Mouse (Mus musculus): ENCODE data around the gene Pkd1. TPM values are rescaled to one million over a fixed set of nuclear protein-coding genes. Genes with fewer than 3 reads are reported as not detected.

The Pkd1 gene
- polyA plus RNA-seq, 1 experiment, result 146 TPM

DNA sequence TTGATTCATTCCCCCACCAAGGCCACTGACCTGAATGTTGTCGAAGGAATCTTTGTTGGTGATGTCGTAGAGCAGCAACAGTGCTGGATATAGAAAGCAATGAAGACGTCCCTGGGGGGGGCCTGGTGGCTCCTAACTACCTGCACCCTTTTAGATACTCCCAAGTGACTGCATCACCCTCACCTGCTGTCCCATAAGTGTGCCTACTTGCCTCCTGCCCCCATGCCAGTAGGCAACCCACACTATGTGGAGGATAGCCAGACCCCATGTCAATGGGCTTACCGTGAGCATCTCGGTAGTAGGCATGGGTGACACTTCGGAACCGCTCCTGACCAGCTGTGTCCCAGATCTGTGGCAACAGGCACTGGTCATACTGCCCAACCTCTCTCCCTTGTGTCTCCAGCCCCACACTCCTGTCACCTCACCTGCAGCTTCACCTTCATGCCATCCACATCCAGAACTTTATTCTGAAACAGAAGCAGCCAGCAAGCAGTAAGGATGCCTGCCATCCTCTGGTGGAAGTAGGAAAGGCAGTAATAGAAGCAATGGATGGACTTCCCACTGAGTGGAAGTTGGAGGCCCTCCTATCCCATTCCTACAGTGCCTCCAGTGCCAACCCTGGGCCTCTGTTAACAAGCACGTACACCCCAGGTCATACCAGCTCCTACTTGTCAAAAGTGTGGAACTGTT lies 19.1 kb upstream of the Pkd1 start:
- no peak for DNase-seq
- H3K4me1 ChIP-seq (ENCODE audit: control insufficient read depth, insufficient read depth, low read length), result peaks cover 13% of the 10 kb centered on the region
- no peak overlapping the region for H3K4me3 ChIP-seq (replicated peaks; ENCODE audit: extremely low read depth, low read depth, low read length)
- 59% methylated on average over 8 of the region's 8 CpGs for WGBS
- TF ChIP-seq CTCF (IDR thresholded peaks at IDR 0.05; ENCODE audit: insufficient read depth, low read length) (no peak), POLR2A (IDR thresholded peaks at IDR 0.05; ENCODE audit: borderline replicate concordance, extremely low read depth, low read depth, low read length) (no peak)

DNA sequence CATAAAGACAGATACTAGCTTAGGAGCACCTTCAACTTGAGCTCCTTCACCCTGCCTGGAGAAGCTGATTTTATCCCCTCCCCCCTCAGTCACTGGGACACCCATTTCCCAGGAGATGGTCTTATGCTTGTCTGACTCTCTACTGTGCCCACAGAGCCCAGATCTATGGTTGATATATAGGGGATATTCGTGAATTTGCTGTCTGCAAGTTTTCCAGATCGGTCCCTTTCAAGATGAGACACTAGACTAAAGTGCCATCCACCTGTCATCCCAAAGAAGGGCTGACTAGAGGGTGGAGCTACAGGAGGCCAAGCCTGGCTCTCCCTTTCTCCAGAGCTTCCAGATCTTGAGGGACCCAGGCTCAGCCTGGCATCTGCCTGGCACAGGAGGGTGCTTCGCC lies 18.6 kb upstream of the Pkd1 start:
- 82% methylated on average over 3 of the region's 3 CpGs for WGBS
- DNase-seq, result no peak
- Histone ChIP-seq H3K4me1 (ENCODE audit: control insufficient read depth, insufficient read depth, low read length) (peaks cover 13% of the 10 kb centered on the region), H3K4me3 (replicated peaks; ENCODE audit: extremely low read depth, low read depth, low read length) (no peak overlapping the region)
- no peak for TF ChIP-seq POLR2A (IDR thresholded peaks at IDR 0.05; ENCODE audit: borderline replicate concordance, extremely low read depth, low read depth, low read length)
- no peak for TF ChIP-seq CTCF (IDR thresholded peaks at IDR 0.05; ENCODE audit: insufficient read depth, low read length)

DNA sequence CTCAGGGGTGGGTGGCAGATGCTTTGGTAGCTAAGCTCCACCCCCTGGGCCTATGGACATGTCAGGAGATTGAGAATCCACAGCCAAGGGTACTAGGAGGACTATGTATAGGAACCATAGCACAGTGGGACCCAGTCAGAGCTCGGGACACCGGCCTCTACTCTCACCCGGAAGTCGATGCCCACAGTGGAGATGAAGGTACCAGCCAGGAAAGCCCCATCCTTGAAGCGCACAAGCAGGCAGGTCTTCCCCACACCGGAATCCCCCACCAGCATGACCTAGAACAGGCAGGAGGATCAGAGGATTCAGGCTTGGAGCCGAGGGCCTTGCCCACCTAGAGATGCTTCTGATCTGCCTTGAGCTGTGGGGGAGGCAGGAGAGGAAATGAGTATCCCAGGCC lies 17.6 kb upstream of the Pkd1 start:
- 84% methylated on average over 7 of the region's 7 CpGs for WGBS
- TF ChIP-seq CTCF (IDR thresholded peaks at IDR 0.05; ENCODE audit: insufficient read depth, low read length) (no peak), POLR2A (IDR thresholded peaks at IDR 0.05; ENCODE audit: borderline replicate concordance, extremely low read depth, low read depth, low read length) (no peak)
- DNase-seq, result no peak
- Histone ChIP-seq H3K4me3 (replicated peaks; ENCODE audit: extremely low read depth, low read depth, low read length) (no peak overlapping the region), H3K4me1 (ENCODE audit: control insufficient read depth, insufficient read depth, low read length) (peaks cover 10% of the 10 kb centered on the region)

DNA sequence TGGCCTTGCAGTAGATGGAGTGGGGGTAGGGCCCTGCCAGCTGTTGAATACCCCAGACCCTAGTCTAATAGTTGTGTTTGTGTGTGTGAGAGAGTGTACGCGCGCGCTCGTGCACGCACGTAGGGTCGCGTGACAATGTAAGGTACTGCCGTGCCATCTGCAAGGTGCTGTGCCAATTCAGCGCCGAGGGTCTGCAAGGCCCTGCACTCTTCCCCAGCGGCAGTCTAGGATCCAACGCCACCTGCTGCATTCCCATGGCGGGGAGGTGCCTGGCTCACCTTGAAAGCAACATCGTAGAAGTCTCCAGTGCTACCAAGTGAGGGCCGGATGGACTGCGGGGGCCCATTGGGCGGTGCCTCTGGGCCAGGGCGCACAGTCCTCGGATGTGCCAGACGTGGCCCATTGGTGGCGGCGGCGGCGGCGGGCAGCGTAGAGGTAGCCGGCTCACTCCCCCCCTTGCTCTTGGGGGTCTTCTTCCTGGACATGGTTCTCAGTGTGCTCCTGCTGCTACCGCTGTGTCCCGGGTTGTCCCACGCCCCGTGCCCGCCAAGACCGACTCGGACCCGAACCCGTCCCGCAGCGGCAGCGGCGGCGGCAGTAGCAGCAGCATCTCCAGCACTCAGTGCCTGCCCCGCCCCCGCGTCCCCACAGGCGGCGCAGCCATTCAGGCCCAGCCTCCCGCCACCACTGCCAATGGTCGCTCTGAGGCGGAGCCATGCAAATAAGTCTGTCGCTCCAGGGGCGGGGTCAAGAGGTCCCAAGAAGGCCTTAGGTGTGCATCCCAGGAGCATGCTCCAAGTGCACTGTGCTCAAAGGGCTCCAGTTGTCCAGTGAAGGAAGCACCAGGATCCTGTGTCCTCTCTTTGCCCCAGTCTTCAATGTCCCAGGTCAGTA lies 16.3 kb upstream of the Pkd1 start:
- TF ChIP-seq POLR2A (IDR thresholded peaks at IDR 0.05; ENCODE audit: borderline replicate concordance, extremely low read depth, low read depth, low read length) (no peak), CTCF (IDR thresholded peaks at IDR 0.05; ENCODE audit: insufficient read depth, low read length) (no peak)
- Histone ChIP-seq H3K4me3 (replicated peaks; ENCODE audit: extremely low read depth, low read depth, low read length) (peak overlapping the region; percentile 31), H3K4me1 (ENCODE audit: control insufficient read depth, insufficient read depth, low read length) (peaks cover 10% of the 10 kb centered on the region)
- WGBS, result 17% methylated on average over 53 of the region's 53 CpGs
- DNase-seq, result peak; percentile 79

DNA sequence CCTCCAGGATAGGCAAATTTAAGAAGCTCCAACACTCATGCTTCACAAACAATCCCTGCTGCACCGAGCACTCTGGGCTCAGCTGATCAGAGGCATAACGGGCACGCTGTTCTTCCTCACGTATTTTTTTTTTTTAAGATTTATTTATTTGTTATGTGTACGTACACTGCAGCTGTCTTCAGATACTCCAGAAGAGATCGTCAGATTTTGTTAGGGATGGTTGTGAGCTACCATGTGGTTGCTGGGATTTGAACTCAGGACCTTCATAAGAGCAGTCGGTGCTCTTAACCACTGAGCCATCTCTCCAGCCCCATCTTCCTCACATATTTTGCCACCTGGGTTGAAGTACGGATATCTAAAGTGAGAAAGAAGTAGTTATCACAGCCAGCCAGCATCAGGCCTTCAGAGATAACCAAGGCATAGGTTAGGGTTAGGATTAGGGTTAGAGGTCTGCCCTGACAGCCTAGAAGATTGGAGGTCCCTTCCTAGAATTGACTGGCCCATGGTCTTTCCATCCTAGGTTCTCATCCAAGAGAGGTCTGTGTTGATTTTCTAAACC lies 15.4 kb upstream of the Pkd1 start, which contains the start of gene Rab26:
Gene Rab26 (minus strand): TSS at position 51 of the 559 bp plus-strand sequence.
- WGBS, result 89% methylated on average over 8 of the region's 8 CpGs
- TF ChIP-seq POLR2A (IDR thresholded peaks at IDR 0.05; ENCODE audit: borderline replicate concordance, extremely low read depth, low read depth, low read length) (no peak), CTCF (IDR thresholded peaks at IDR 0.05; ENCODE audit: insufficient read depth, low read length) (no peak)
- Histone ChIP-seq H3K4me1 (ENCODE audit: control insufficient read depth, insufficient read depth, low read length) (peaks cover 3% of the 10 kb centered on the region; the same call in 1 of the 2 replicates), H3K4me3 (replicated peaks; ENCODE audit: extremely low read depth, low read depth, low read length) (peak within 1 kb of the TSS; percentile 31)
- no peak for DNase-seq

DNA sequence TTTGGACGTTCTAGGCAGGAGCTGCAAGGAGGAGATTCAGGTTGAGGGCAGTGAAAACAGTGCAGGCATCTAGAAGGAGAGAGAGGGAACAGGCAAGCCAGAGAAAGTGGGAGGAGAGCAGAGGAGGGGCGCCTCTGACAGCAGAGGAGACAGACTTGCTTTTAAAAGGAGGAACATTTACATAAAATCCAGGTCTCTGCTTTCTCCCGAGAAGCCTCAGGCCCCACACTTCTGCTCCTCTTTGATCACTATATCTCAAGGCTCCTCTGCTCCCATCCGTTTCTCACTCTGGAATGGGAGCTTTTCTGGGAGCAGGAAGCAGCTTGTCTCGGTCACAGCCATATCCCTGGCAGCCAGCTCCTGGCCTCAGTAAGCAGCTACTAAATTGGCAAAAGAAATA lies 14.3 kb upstream of the Pkd1 start:
- TF ChIP-seq CTCF (IDR thresholded peaks at IDR 0.05; ENCODE audit: insufficient read depth, low read length), result no peak
- no peak for TF ChIP-seq POLR2A (IDR thresholded peaks at IDR 0.05; ENCODE audit: borderline replicate concordance, extremely low read depth, low read depth, low read length)
- H3K4me1 ChIP-seq (ENCODE audit: control insufficient read depth, insufficient read depth, low read length), result peaks cover 3% of the 10 kb centered on the region; the same call in 1 of the 2 replicates
- no peak overlapping the region for H3K4me3 ChIP-seq (replicated peaks; ENCODE audit: extremely low read depth, low read depth, low read length)
- no peak for DNase-seq
- 54% methylated on average over 5 of the region's 5 CpGs for WGBS

DNA sequence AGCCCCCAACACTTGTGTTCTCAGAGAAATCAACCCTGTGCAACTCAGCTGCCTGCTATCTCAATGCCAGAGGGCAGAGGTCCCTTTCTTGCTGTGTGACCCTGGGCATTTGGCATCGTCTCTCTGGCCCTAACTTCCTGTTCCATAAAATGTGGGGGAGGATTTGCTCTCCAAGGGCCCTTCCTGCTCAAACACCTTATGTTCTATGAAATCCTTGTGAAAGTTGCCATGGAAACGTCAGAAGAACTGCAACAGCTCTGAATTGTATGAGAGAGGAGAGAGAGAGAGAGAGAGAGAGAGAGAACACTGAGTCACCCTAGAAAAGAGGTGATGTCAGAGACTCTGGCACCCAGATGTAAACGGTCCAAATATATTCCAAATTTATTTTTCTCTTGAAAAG lies 12.1 kb upstream of the Pkd1 start:
- WGBS, result 32% methylated on average over 3 of the region's 3 CpGs
- Histone ChIP-seq H3K4me1 (ENCODE audit: control insufficient read depth, insufficient read depth, low read length) (peaks cover 3% of the 10 kb centered on the region; the same call in 1 of the 2 replicates), H3K4me3 (replicated peaks; ENCODE audit: extremely low read depth, low read depth, low read length) (no peak overlapping the region)
- no peak for DNase-seq
- no peak for TF ChIP-seq CTCF (IDR thresholded peaks at IDR 0.05; ENCODE audit: insufficient read depth, low read length)
- TF ChIP-seq POLR2A (IDR thresholded peaks at IDR 0.05; ENCODE audit: borderline replicate concordance, extremely low read depth, low read depth, low read length), result no peak

DNA sequence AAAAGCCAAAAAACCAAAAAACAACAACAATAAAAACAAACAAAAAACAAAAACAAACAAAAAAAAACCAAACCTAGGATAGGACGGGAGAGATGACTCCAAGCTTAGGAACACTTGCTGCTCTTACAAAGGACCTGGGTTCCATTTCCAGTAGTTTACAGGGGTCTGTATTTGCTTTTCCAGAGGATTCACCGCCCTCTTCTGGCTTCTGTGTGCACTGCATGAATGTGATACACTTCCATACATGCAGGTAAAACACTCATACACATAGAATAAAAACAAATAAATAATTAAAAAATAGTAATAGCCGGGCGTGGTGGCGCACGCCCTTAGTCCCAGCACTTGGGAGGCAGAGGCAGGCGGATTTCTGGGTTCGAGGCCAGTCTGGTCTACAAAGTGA lies 10.7 kb upstream of the Pkd1 start:
- peak; percentile 53 for DNase-seq
- H3K4me1 ChIP-seq (ENCODE audit: control insufficient read depth, insufficient read depth, low read length), result no peaks in the 10 kb centered on the region
- WGBS, result 65% methylated on average over 8 of the region's 8 CpGs
- TF ChIP-seq POLR2A (IDR thresholded peaks at IDR 0.05; ENCODE audit: borderline replicate concordance, extremely low read depth, low read depth, low read length) (no peak), CTCF (IDR thresholded peaks at IDR 0.05; ENCODE audit: insufficient read depth, low read length) (no peak)
- no peak overlapping the region for H3K4me3 ChIP-seq (replicated peaks; ENCODE audit: extremely low read depth, low read depth, low read length)

DNA sequence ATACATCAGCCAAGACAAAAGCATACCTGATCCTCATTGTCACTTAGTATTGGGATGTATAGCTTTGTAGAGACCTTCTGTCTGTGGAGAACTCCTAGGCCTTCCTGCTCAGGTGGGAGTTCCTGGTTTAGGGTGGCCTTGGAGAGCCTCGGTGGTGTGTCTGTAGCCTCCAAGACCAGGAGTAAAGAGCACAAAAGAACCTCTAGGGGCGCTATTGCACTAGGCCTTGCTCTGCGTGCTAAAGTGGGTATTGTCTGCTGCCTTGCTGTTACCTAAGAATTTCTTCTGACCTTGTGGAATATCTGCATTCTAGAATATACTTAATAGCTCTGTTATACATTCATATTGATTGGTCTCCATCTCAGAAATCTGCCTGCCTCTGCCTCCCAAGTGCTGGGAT lies 9.3 kb upstream of the Pkd1 start:
- no peak overlapping the region for H3K4me3 ChIP-seq (replicated peaks; ENCODE audit: extremely low read depth, low read depth, low read length)
- TF ChIP-seq POLR2A (IDR thresholded peaks at IDR 0.05; ENCODE audit: borderline replicate concordance, extremely low read depth, low read depth, low read length) (no peak), CTCF (IDR thresholded peaks at IDR 0.05; ENCODE audit: insufficient read depth, low read length) (peak; percentile 89)
- no peaks in the 10 kb centered on the region for H3K4me1 ChIP-seq (ENCODE audit: control insufficient read depth, insufficient read depth, low read length)
- no peak for DNase-seq
- WGBS, result 6% methylated on average over 3 of the region's 3 CpGs
